In genomic region chr7:30009321-30010085, GRCm38 (mm10) we compare ENCODE assay signal across 8 mouse cellular contexts. TPM values are rescaled to one million over a fixed set of nuclear protein-coding genes. Genes with fewer than 3 reads are reported as not detected.
DNase-seq lines count a peak whose midpoint lies in the region; ATAC-seq lines count a peak whose summit lies in the region.

No protein-coding gene starts in this region.

- H3K4me1 ChIP-seq in heart, embryonic 10.5 days = no peaks in the 10 kb centered on the region
- peaks cover 15% of the 10 kb centered on the region; the same call in 1 of the 2 replicates for H3K4me1 ChIP-seq in kidney, embryonic 14.5 days (ENCODE audit: control insufficient read depth, insufficient read depth, low read length)

- no peak overlapping the region for H3K9ac ChIP-seq in kidney, embryonic 14.5 days (ENCODE audit: low read depth, low read length)

- no peak overlapping the region for H3K27ac ChIP-seq in heart, embryonic 10.5 days
- H3K27ac ChIP-seq in kidney, embryonic 14.5 days (ENCODE audit: low read depth, low read length) = peak overlapping the region; percentile 38; the same call in 1 of the 2 replicates

- 85% methylated on average over 21 of the region's 21 CpGs for WGBS in heart, embryonic 10.5 days
- WGBS in kidney, embryonic 14.5 days = 64% methylated on average over 21 of the region's 21 CpGs

- no peak overlapping the region for H3K4me3 ChIP-seq in heart, embryonic 10.5 days
- H3K4me3 ChIP-seq in kidney, embryonic 14.5 days (ENCODE audit: low read length) = no peak overlapping the region

- DNase-seq in heart, adult 18-20 months = peak; percentile 55 to 73
- DNase-seq in heart, embryonic 10.5 days (ENCODE audit: low spot score) = no peak
- DNase-seq in gastrocnemius, adult 8-10 months (ENCODE audit: low spot score in 2 of 2) = peak; percentile 66 to 81
- peak; percentile 77 for DNase-seq in left cerebral cortex, postnatal 4 days
- DNase-seq in right cerebral cortex, postnatal 10 days (ENCODE audit: low spot score in 2 of 2) = peak; percentile 65 to 76
- DNase-seq in urinary bladder, postnatal 10 days (ENCODE audit: low spot score) = no peak
- DNase-seq in testis, postnatal 14 days (ENCODE audit: low spot score) = no peak

- no peak overlapping the region for H3K4me2 ChIP-seq in kidney, embryonic 14.5 days (replicated peaks; ENCODE audit: low read depth, low read length)

- H3K36me3 ChIP-seq in heart, embryonic 10.5 days = peaks cover 84% of the 10 kb centered on the region
- H3K36me3 ChIP-seq in kidney, embryonic 14.5 days (ENCODE audit: control insufficient read depth, insufficient read depth, low read length) = peaks cover 59% of the 10 kb centered on the region

- H3K27me3 ChIP-seq in heart, embryonic 10.5 days (ENCODE audit: insufficient read depth, poor library complexity, severe bottlenecking) = no peaks in the 10 kb centered on the region
- H3K27me3 ChIP-seq in kidney, embryonic 14.5 days (ENCODE audit: control insufficient read depth, insufficient read depth, low read length) = no peaks in the 10 kb centered on the region

- peak; percentile 70; the same call in 1 of the 2 replicates for ATAC-seq in kidney, embryonic 14.5 days (ENCODE audit: low FRiP score, low TSS enrichment)

- H3K9me3 ChIP-seq in heart, embryonic 10.5 days = no peaks in the 10 kb centered on the region
- no peaks in the 10 kb centered on the region for H3K9me3 ChIP-seq in kidney, embryonic 14.5 days (ENCODE audit: control insufficient read depth, low read length)

- intact Hi-C loops in left cerebral cortex, postnatal 4 days (cut with DNase I) = loop anchor here (10.0 kb wide), 1 partner anchor 55 kb away; no protein-coding TSS in a partner anchor

RNA-seq across cellular contexts. Expression of gene Zfp568, which starts 25.7 kb away (rescaled TPM):
- 10 to 100 TPM; 24.0 to 31.6 TPM for total RNA-seq in heart, adult 18-20 months (2021)
- 32.0 and 33.8 TPM in 2 replicates for polyA plus RNA-seq in heart, embryonic 10.5 days (2016; fragmentation: Nextera tagmentation; extraction: Ambion mirVana)
- 10 to 100 TPM; 10.9 to 22.2 (median 12.3) TPM for total RNA-seq in gastrocnemius, adult 8-10 months (2022)
- 13.4 and 26.6 TPM in 2 replicates for polyA plus RNA-seq in kidney, embryonic 14.5 days (2014; fragmentation: Nextera tagmentation; extraction: Ambion mirVana)
- 1 to 10 TPM; 5.1 to 5.4 TPM for total RNA-seq in left cerebral cortex, postnatal 4 days (2021)

RNA-seq across cellular contexts. Expression of gene Zfp14, which starts 41.7 kb away (rescaled TPM):
- total RNA-seq in heart, adult 18-20 months (2021) = 1 to 10 TPM; 2.0 to 2.9 TPM
- 2.7 and 3.2 TPM in 2 replicates for polyA plus RNA-seq in heart, embryonic 10.5 days (2016; fragmentation: Nextera tagmentation; extraction: Ambion mirVana)
- total RNA-seq in gastrocnemius, adult 8-10 months (2022) = 1 to 10 TPM; 1.2 to 2.1 (median 1.6) TPM
- polyA plus RNA-seq in kidney, embryonic 14.5 days (2014; fragmentation: Nextera tagmentation; extraction: Ambion mirVana) = 2.6 and 4.1 TPM in 2 replicates
- 10 to 100 TPM; 10.9 to 11.5 TPM for total RNA-seq in left cerebral cortex, postnatal 4 days (2021)

RNA-seq across cellular contexts. Expression of gene Zfp74, which starts 55.6 kb away (rescaled TPM):
- total RNA-seq in heart, adult 18-20 months (2021) = 1 to 10 TPM; 4.3 to 6.8 TPM
- 10.3 and 10.9 TPM in 2 replicates for polyA plus RNA-seq in heart, embryonic 10.5 days (2016; fragmentation: Nextera tagmentation; extraction: Ambion mirVana)
- total RNA-seq in gastrocnemius, adult 8-10 months (2022) = 1 to 10 TPM; 4.9 to 7.3 (median 6.3) TPM
- polyA plus RNA-seq in kidney, embryonic 14.5 days (2014; fragmentation: Nextera tagmentation; extraction: Ambion mirVana) = 7.2 and 11.0 TPM in 2 replicates
- total RNA-seq in left cerebral cortex, postnatal 4 days (2021) = 10 to 100 TPM; 25.4 to 28.2 TPM

Comparison
In these comparisons a context has a peak if more than half of its experiments do, and no peak if none do; other contexts are left out.
1. DNase-seq: peak in heart, adult 18-20 months (2 of 2), gastrocnemius, adult 8-10 months (2 of 2), left cerebral cortex, postnatal 4 days (single experiment) and right cerebral cortex, postnatal 10 days (2 of 2); none in heart, embryonic 10.5 days (single experiment), urinary bladder, postnatal 10 days (single experiment) and testis, postnatal 14 days (single experiment).